Mouse (Mus musculus) B cell, adult 62 days (primary cell): ENCODE measurements around the gene Vmn1r7. TPM values are rescaled to one million over a fixed set of nuclear protein-coding genes. Genes with fewer than 3 reads are reported as not detected.

Experiments used
- total RNA-seq: library from RNA; stranded (reverse); gene quantifications from 4 replicates; pipeline ENCODE4 v1.2.4, GENCODE M21; 2023

Vmn1r7 gene
- total RNA-seq: not detected in 4 replicates

GRCm38 (mm10) chr6:57025224-57025623 lies at the start of gene Vmn1r7:
Gene Vmn1r7, minus strand, starts transcription at chr6:57025324.

GRCm38 (mm10) chr6:57066487-57066886 lies 41.4 kb upstream of the Vmn1r7 start, which contains the start of gene Vmn1r9:
Gene Vmn1r9, plus strand, starts transcription at chr6:57066787.

GRCm38 (mm10) chr6:57031984-57032383 lies 6.9 kb upstream of the Vmn1r7 start, which contains the start of gene Vmn1r8:
Gene Vmn1r8, plus strand, starts transcription at chr6:57032284.

GRCm38 (mm10) chr6:56996943-56997342 lies 28.2 kb downstream of the Vmn1r7 start, which contains the start of gene Vmn1r6:
Gene Vmn1r6, plus strand, starts transcription at chr6:56997243.

Other genes starting within 250 kb of the Vmn1r7 start
- 64.4 to 70.3 TPM (median 65.5 TPM) in 4 replicates for gene Kbtbd2, start 227.5 kb downstream of the Vmn1r7 start, total RNA-seq
- 0.18 to 0.30 TPM in 2 of 4 replicates, not detected in the others for gene Fkbp9, start 193.3 kb downstream of the Vmn1r7 start, total RNA-seq
- gene Nt5c3, start 101.4 kb downstream of the Vmn1r7 start, total RNA-seq: 53.1 to 65.3 TPM (median 58.3 TPM) in 4 replicates
- 0.36 TPM in 1 of 4 replicates, not detected in the others for gene Vmn1r4, start 101.3 kb downstream of the Vmn1r7 start, total RNA-seq
- not detected in 4 replicates for gene Vmn1r5, start 55.1 kb downstream of the Vmn1r7 start, total RNA-seq
- gene Vmn1r6, start 28.1 kb downstream of the Vmn1r7 start, total RNA-seq: not detected in 4 replicates
- not detected in 4 replicates for gene Vmn1r8, start 7.0 kb upstream of the Vmn1r7 start, total RNA-seq
- not detected in 4 replicates for gene Vmn1r9, start 41.5 kb upstream of the Vmn1r7 start, total RNA-seq
- not detected in 4 replicates for gene Vmn1r10, start 84.1 kb upstream of the Vmn1r7 start, total RNA-seq
- gene Vmn1r11, start 108.1 kb upstream of the Vmn1r7 start, total RNA-seq: not detected in 4 replicates
- gene Vmn1r12, start 131.6 kb upstream of the Vmn1r7 start, total RNA-seq: not detected in 4 replicates
- not detected in 4 replicates for gene Vmn1r13, start 178.0 kb upstream of the Vmn1r7 start, total RNA-seq
- not detected in 4 replicates for gene Vmn1r14, start 206.4 kb upstream of the Vmn1r7 start, total RNA-seq
- gene Vmn1r15, start 232.6 kb upstream of the Vmn1r7 start, total RNA-seq: not detected in 4 replicates